Mouse (Mus musculus) ES-Bruce4 (cell line): ENCODE results near the gene Mcoln1.
A peak's percentile ranks its signal among the peaks of the same experiment; 100 is the strongest.

Source experiments
- CTCF ChIP-seq: IDR thresholded peaks from one replicate; pipeline ENCODE4 v1.8.1; 2011; ENCODE audit warnings: low read depth, low read length
- POLR2A ChIP-seq: IDR thresholded peaks from one replicate; pipeline ENCODE4 v1.8.1; 2011; ENCODE audit warnings: low read length; ENCODE audit not compliant: insufficient read depth

DNA sequence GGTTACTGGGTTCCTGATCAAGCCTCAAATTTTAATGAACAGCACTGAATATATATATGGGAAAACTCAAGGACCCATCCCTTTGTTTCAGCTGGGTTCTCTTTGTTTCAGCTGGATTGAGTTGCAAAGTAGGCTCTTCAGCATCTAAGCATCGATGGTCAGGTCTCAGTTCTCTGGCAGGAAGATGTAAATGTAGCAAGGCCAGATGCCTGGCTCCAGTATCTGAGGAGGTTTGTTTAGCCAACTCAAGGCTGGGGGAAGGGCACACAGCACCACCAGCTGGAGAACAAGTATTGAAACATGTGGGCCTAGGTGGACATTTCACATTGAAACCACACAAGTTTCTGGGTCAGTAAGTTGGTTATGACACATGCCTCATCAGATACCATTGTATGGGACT, 52.0 kb downstream of the Mcoln1 start:
- TF ChIP-seq CTCF (peak; percentile 46), POLR2A (no peak)
